Mouse (Mus musculus): ENCODE measurements around the gene Exosc5. TPM values are rescaled to one million over a fixed set of nuclear protein-coding genes. Genes with fewer than 3 reads are reported as not detected.

Exosc5 gene
- total and polyA plus RNA-seq, 2 experiments from 2014 or later, result 20.3 to 27.7 TPM

DNA sequence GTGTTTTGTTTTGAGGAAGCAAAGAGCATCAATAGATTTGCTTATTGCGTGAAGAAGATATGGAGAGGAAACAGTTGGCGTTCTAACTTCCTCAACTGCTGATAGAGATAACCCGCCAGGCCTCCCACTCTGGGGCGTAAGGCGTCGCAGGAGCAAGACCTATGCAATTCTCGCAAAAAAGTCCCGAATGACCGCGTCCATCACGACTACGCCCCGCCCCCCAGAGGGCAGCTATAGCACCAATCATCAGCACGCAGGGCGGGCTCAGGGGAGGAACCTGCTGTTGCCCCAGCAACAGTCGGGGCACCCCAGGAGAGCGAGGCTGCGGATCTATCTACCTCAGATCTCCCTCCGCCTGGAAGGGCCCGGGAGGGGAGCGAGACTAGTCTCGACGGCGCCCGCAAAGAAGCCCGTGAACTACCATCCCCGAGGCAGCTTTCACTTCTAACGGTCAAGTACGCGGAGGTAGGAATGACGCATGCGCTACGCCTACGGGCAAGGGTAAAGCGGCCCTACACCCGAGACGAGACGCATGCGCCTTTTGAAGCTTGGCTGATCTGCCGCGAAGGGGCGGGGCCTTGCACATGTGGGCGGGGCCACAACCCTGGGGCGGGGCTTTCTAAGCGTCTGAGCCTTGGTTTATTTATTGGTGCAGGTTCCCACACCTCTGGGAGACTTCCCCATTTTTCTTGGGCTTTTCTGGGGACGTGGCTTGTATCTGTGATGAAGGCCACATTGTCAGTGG is 21.7 kb downstream of the Exosc5 start, which contains the start of gene B9d2:
Gene B9d2 (plus strand): TSS at position 267 of the 745 bp plus-strand sequence.
- Histone ChIP-seq H3K4me1 (ENCODE audit: control insufficient read depth, insufficient read depth) (peaks cover 16% of the 10 kb centered on the region; the same call in 1 of the 2 replicates), H3K4me3 (ENCODE audit: low read depth, low read length) (peak within 1 kb of the TSS; percentile 64)

DNA sequence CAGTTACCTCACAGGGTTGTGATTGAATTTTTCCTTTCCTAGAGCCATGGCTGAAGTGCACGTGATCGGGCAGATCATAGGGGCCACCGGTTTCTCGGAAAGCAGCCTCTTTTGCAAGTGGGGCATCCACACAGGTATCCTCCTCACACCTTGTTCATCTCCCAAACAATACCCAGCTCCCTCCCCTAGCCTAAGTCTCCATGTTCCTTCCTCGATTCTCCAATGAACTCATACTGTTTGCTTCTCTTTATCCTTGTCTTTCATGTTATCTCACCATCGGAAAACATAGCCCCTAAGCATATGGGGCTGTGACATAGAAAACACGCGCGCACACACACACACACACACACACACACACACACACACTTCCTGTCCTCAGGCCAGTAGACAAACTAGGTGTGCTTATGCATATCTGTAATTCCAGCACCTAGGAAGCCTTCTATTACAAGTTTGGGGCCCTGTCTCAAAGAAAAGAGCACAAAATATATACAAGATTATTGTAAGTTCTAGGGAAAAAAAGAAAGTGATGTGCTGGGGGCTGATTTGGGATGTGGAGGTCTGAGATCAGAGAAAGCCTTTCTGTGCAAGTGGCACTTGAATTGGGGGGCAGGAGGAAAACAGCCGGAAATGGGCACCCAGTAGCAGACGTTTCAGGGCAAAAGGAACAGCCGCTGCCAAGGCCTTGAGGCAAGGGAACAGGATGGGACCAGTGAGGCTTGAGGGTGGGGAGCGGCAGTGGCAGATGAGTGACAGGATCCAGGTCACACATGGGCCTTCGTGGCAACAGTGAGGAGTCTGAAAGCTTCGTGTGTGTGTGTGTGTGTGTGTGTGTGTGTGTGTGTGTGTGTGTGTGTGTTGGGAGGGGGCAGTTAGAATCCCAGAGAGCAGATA is 22.6 kb downstream of the Exosc5 start:
- H3K9ac ChIP-seq (replicated peaks; ENCODE audit: low read depth, low read length), result no peak overlapping the region
- TF ChIP-seq EP300 (IDR thresholded peaks at IDR 0.05; ENCODE audit: low read depth), result no peak
- TF ChIP-seq CTCF (IDR thresholded peaks at IDR 0.05; ENCODE audit: low read depth), result no peak

More for the DNA sequence above, 21.7 kb downstream of the Exosc5 start, which contains the start of gene B9d2:
- Histone ChIP-seq H3K4me2 (ENCODE audit: low read depth, low read length) (peak within 1 kb of the TSS; percentile 65), H3K27ac (ENCODE audit: low read depth) (peak within 1 kb of the TSS; percentile 87), H3K9me3 (replicated peaks; ENCODE audit: control insufficient read depth, low read length) (no peaks in the 10 kb centered on the region), H3K36me3 (replicated peaks; ENCODE audit: control insufficient read depth, insufficient read depth, low read length) (no peaks in the 10 kb centered on the region), H3K9ac (replicated peaks; ENCODE audit: low read depth, low read length) (peak within 1 kb of the TSS; percentile 59), H3K27me3 (ENCODE audit: control insufficient read depth, insufficient read depth, low read length) (peaks cover 2% of the 10 kb centered on the region; the same call in 1 of the 2 replicates)
- DNase-seq (ENCODE audit: low spot score) (peak; percentile 96), ATAC-seq (ENCODE audit: insufficient read depth, low read depth) (peak; percentile 95)
- TF ChIP-seq CTCF (IDR thresholded peaks at IDR 0.05; ENCODE audit: low read depth) (no peak), EP300 (IDR thresholded peaks at IDR 0.05; ENCODE audit: low read depth) (peak; percentile 51; the same call in 1 of the 2 replicates)
- WGBS, result under 1% methylated on average over 46 of the region's 46 CpGs

GRCm38 (mm10) chr7:25683474-25684180 is 24.7 kb downstream of the Exosc5 start:
- Histone ChIP-seq H3K27ac (ENCODE audit: low read depth) (peak overlapping the region; percentile 5; the same call in 1 of the 2 replicates), H3K4me1 (ENCODE audit: control insufficient read depth, insufficient read depth) (peaks cover 9% of the 10 kb centered on the region; the same call in 1 of the 2 replicates), H3K4me2 (ENCODE audit: low read depth, low read length) (no peak overlapping the region)

More for the DNA sequence above, 22.6 kb downstream of the Exosc5 start:
- Histone ChIP-seq H3K9me3 (replicated peaks; ENCODE audit: control insufficient read depth, low read length) (no peaks in the 10 kb centered on the region), H3K4me1 (ENCODE audit: control insufficient read depth, insufficient read depth) (peaks cover 13% of the 10 kb centered on the region; the same call in 1 of the 2 replicates), H3K4me2 (ENCODE audit: low read depth, low read length) (peak overlapping the region; percentile 65), H3K4me3 (ENCODE audit: low read depth, low read length) (peak overlapping the region; percentile 64), H3K27ac (ENCODE audit: low read depth) (peak overlapping the region; percentile 6; the same call in 1 of the 2 replicates), H3K36me3 (replicated peaks; ENCODE audit: control insufficient read depth, insufficient read depth, low read length) (no peaks in the 10 kb centered on the region), H3K27me3 (ENCODE audit: control insufficient read depth, insufficient read depth, low read length) (no peaks in the 10 kb centered on the region)
- ATAC-seq (ENCODE audit: insufficient read depth, low read depth), result no peak
- 46% methylated on average over 14 of the region's 15 CpGs for WGBS
- DNase-seq (ENCODE audit: low spot score), result no peak

GRCm38 (mm10) chr7:25684659-25685058 is 25.7 kb downstream of the Exosc5 start:
- TF ChIP-seq EP300 (IDR thresholded peaks at IDR 0.05; ENCODE audit: low read depth) (no peak), CTCF (IDR thresholded peaks at IDR 0.05; ENCODE audit: low read depth) (no peak)
- Histone ChIP-seq H3K27me3 (ENCODE audit: control insufficient read depth, insufficient read depth, low read length) (no peaks in the 10 kb centered on the region), H3K27ac (ENCODE audit: low read depth) (no peak overlapping the region), H3K9ac (replicated peaks; ENCODE audit: low read depth, low read length) (no peak overlapping the region), H3K36me3 (replicated peaks; ENCODE audit: control insufficient read depth, insufficient read depth, low read length) (no peaks in the 10 kb centered on the region), H3K4me1 (ENCODE audit: control insufficient read depth, insufficient read depth) (peaks cover 9% of the 10 kb centered on the region; the same call in 1 of the 2 replicates), H3K9me3 (replicated peaks; ENCODE audit: control insufficient read depth, low read length) (no peaks in the 10 kb centered on the region), H3K4me3 (ENCODE audit: low read depth, low read length) (no peak overlapping the region), H3K4me2 (ENCODE audit: low read depth, low read length) (no peak overlapping the region)
- DNase-seq (ENCODE audit: low spot score) (no peak), ATAC-seq (ENCODE audit: insufficient read depth, low read depth) (no peak)
- 81% methylated on average over 6 of the region's 6 CpGs for WGBS

More at GRCm38 (mm10) chr7:25683474-25684180, 24.7 kb downstream of the Exosc5 start:
- WGBS, result 46% methylated on average over 7 of the region's 7 CpGs
- no peak for DNase-seq (ENCODE audit: low spot score)
- Histone ChIP-seq H3K9me3 (replicated peaks; ENCODE audit: control insufficient read depth, low read length) (no peaks in the 10 kb centered on the region), H3K9ac (replicated peaks; ENCODE audit: low read depth, low read length) (no peak overlapping the region), H3K36me3 (replicated peaks; ENCODE audit: control insufficient read depth, insufficient read depth, low read length) (no peaks in the 10 kb centered on the region), H3K4me3 (ENCODE audit: low read depth, low read length) (no peak overlapping the region), H3K27me3 (ENCODE audit: control insufficient read depth, insufficient read depth, low read length) (no peaks in the 10 kb centered on the region)
- no peak for ATAC-seq (ENCODE audit: insufficient read depth, low read depth)
- TF ChIP-seq CTCF (IDR thresholded peaks at IDR 0.05; ENCODE audit: low read depth) (no peak), EP300 (IDR thresholded peaks at IDR 0.05; ENCODE audit: low read depth) (no peak)
